Mouse (Mus musculus) heart, postnatal 25 days (tissue): ENCODE data around the gene 4933428G20Rik. TPM values are rescaled to one million over a fixed set of nuclear protein-coding genes. Genes with fewer than 3 reads are reported as not detected.

ENCODE experiments used
- DNase-seq: peaks from one replicate; pipeline ENCODE4 v3.0.0; 2022; ENCODE audit warnings: low spot score
- intact Hi-C: fragments of 180-260 bp; cut with DNase I; formaldehyde crosslinking; loops from one replicate; pipeline ENCODE4 v1.15.1; 2025
- total RNA-seq, 2 experiments: library from RNA; stranded (reverse); gene quantifications; 2 replicates each; pipeline ENCODE4 v1.2.3; 2021

The 4933428G20Rik gene
- total RNA-seq, 2 experiments from 2014 or later: not detected

DNA sequence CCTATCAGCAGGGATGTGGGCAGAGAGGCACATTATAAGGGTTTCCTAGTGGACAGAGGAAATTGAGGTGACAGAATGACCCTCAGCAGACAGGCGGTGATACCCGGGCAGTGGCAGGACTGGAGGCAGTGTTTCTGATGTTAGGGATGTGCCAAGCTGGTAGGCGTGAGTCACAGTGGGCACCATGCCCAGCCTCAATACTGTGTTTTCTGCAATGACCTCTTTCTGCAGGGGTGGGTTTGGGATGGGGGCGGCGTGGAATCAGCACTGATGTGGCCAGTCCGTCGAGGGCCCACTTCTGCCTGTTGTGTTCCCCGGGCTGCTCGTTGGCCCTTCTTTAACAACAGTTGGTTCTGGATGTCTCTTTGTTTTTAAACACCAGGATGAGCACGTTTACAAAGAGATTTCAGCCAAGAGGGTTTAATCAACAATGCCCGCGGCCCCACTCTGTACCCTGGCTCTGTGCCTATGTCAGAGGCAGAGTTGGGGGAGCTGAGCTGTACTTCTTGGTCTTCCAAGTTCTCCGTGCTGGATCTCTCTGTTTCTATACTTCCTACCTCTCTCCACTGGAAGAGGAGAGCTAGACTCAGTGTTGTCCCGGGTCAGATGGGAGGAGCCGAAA is 59.0 kb downstream of the 4933428G20Rik start:
- intact Hi-C loops: no loop called here
- DNase-seq: no peak

Other genes with a start within 250 kb of the 4933428G20Rik start
- gene Npepps, start 219.7 kb downstream of the 4933428G20Rik start, total RNA-seq: 10 to 100 TPM; 75.6 to 79.8 TPM
- gene Mrpl45, start 184.6 kb downstream of the 4933428G20Rik start, total RNA-seq: 10 to 100 TPM; 57.8 to 60.6 TPM
- under 1 TPM; 0.05 to 0.06 TPM for gene Gpr179, start 148.3 kb downstream of the 4933428G20Rik start, total RNA-seq
- 10 to 100 TPM; 17.9 to 19.9 TPM for gene Socs7, start 137.8 kb downstream of the 4933428G20Rik start, total RNA-seq
- 10 to 100 TPM; 14.8 to 19.4 TPM for gene Arhgap23, start 84.8 kb downstream of the 4933428G20Rik start, total RNA-seq
- gene Srcin1, start 75.8 kb upstream of the 4933428G20Rik start, total RNA-seq: under 1 TPM; 0.20 to 0.47 TPM
- gene Epop, start 129.4 kb upstream of the 4933428G20Rik start, total RNA-seq: 1 to 10 TPM in 1 of 2 experiments, under 1 TPM in 1; 0.94 to 1.5 TPM
- gene Mllt6, start 163.1 kb upstream of the 4933428G20Rik start, total RNA-seq: 10 to 100 TPM; 59.8 to 63.3 TPM
- gene Cisd3, start 185.5 kb upstream of the 4933428G20Rik start, total RNA-seq: 100 to 1,000 TPM; 145 to 155 TPM
- gene Pcgf2, start 200.2 kb upstream of the 4933428G20Rik start, total RNA-seq: 1 to 10 TPM; 6.2 to 6.4 TPM
- gene Psmb3, start 203.1 kb upstream of the 4933428G20Rik start, total RNA-seq: 100 to 1,000 TPM; 150 to 151 TPM
- gene Pip4k2b, start 244.4 kb upstream of the 4933428G20Rik start, total RNA-seq: 10 to 100 TPM; 20.2 to 21.1 TPM